In genomic region chr3:81932141-81933101, GRCm38 (mm10) we compare ENCODE assay signal across 8 mouse cellular contexts. TPM values are rescaled to one million over a fixed set of nuclear protein-coding genes. Genes with fewer than 3 reads are reported as not detected.
A peak's percentile ranks its signal among the peaks of the same experiment; 100 is the strongest.
DNase-seq lines count a peak whose midpoint lies in the region; ATAC-seq and TF ChIP-seq lines count a peak whose summit lies in the region.

Gene Ctso (plus strand): TSS chr3:81932601.

- peaks cover 1% of the 10 kb centered on the region for H3K4me1 ChIP-seq in bone marrow, adult 2 months (ENCODE audit: control insufficient read depth, insufficient read depth, low read length)
- no peaks in the 10 kb centered on the region for H3K4me1 ChIP-seq in embryonic facial prominence, embryonic 15.5 days
- H3K4me1 ChIP-seq in limb, embryonic 12.5 days (replicated peaks) = no peaks in the 10 kb centered on the region
- no peaks in the 10 kb centered on the region for H3K4me1 ChIP-seq in midbrain, embryonic 14.5 days (ENCODE audit: control insufficient read depth, insufficient read depth, low read length)

- DNase-seq in 416B (ENCODE audit: low read depth) = peak; percentile 83
- peak; percentile 90 for DNase-seq in heart, adult 8-10 months (ENCODE audit: low spot score)
- peak; percentile 81 to 92 for DNase-seq in kidney, adult 8-10 months
- peak; percentile 88 for DNase-seq in midbrain, embryonic 14.5 days
- peak; percentile 68 for DNase-seq in spleen, adult 12 weeks (ENCODE audit: low spot score)

- H3K36me3 ChIP-seq in embryonic facial prominence, embryonic 15.5 days = no peaks in the 10 kb centered on the region
- no peaks in the 10 kb centered on the region for H3K36me3 ChIP-seq in limb, embryonic 12.5 days
- H3K36me3 ChIP-seq in midbrain, embryonic 14.5 days (ENCODE audit: control insufficient read depth, insufficient read depth, low read length) = no peaks in the 10 kb centered on the region

- peak within 1 kb of the TSS; percentile 76 for H3K9ac ChIP-seq in embryonic facial prominence, embryonic 15.5 days
- H3K9ac ChIP-seq in limb, embryonic 12.5 days (replicated peaks) = peak within 1 kb of the TSS; percentile 80
- H3K9ac ChIP-seq in midbrain, embryonic 14.5 days (replicated peaks; ENCODE audit: low read length) = peak within 1 kb of the TSS; percentile 67

- no peaks in the 10 kb centered on the region for H3K9me3 ChIP-seq in embryonic facial prominence, embryonic 15.5 days (replicated peaks)
- no peaks in the 10 kb centered on the region for H3K9me3 ChIP-seq in limb, embryonic 12.5 days
- no peaks in the 10 kb centered on the region for H3K9me3 ChIP-seq in midbrain, embryonic 14.5 days (ENCODE audit: control insufficient read depth, low read length)

- peak within 1 kb of the TSS; percentile 91 for H3K27ac ChIP-seq in bone marrow, adult 2 months (ENCODE audit: control insufficient read depth, insufficient read depth, low read depth, low read length, poor library complexity)
- H3K27ac ChIP-seq in embryonic facial prominence, embryonic 15.5 days (replicated peaks) = peak within 1 kb of the TSS; percentile 86
- H3K27ac ChIP-seq in limb, embryonic 12.5 days = peak within 1 kb of the TSS; percentile 87
- H3K27ac ChIP-seq in midbrain, embryonic 14.5 days (replicated peaks; ENCODE audit: low read depth, low read length) = peak within 1 kb of the TSS; percentile 58; the same call in 1 of the 2 replicates

- peak within 1 kb of the TSS; percentile 44 for H3K4me2 ChIP-seq in embryonic facial prominence, embryonic 15.5 days (replicated peaks)
- peak within 1 kb of the TSS; percentile 49 for H3K4me2 ChIP-seq in limb, embryonic 12.5 days
- peak within 1 kb of the TSS; percentile 68 for H3K4me2 ChIP-seq in midbrain, embryonic 14.5 days (ENCODE audit: low read length)

- TF ChIP-seq CTCF in bone marrow, adult 2 months (IDR thresholded peaks at IDR 0.05; ENCODE audit: control insufficient read depth, insufficient read depth, low read length) = peak; percentile 57; the same call in 1 of the 2 replicates

- peak; percentile 69; the same call in 1 of the 2 replicates for TF ChIP-seq POLR2A in bone marrow, adult 2 months (IDR thresholded peaks at IDR 0.05; ENCODE audit: borderline replicate concordance, control insufficient read depth, low read depth, low read length)

- H3K27me3 ChIP-seq in embryonic facial prominence, embryonic 15.5 days = no peaks in the 10 kb centered on the region
- H3K27me3 ChIP-seq in limb, embryonic 12.5 days = no peaks in the 10 kb centered on the region
- no peaks in the 10 kb centered on the region for H3K27me3 ChIP-seq in midbrain, embryonic 14.5 days (ENCODE audit: control insufficient read depth, insufficient read depth, low read length)

- H3K4me3 ChIP-seq in bone marrow, adult 2 months (replicated peaks; ENCODE audit: control insufficient read depth, low read depth, low read length) = peak within 1 kb of the TSS; percentile 80
- H3K4me3 ChIP-seq in embryonic facial prominence, embryonic 15.5 days (replicated peaks) = peak within 1 kb of the TSS; percentile 87
- peak within 1 kb of the TSS; percentile 78 for H3K4me3 ChIP-seq in limb, embryonic 12.5 days (replicated peaks)
- H3K4me3 ChIP-seq in midbrain, embryonic 14.5 days (replicated peaks; ENCODE audit: low read depth, low read length) = peak within 1 kb of the TSS; percentile 60

- whole genome bisulfite sequencing in bone marrow, adult 2 months = 8% methylated on average over 27 of the region's 27 CpGs
- WGBS in embryonic facial prominence, embryonic 15.5 days = 11% methylated on average over 27 of the region's 27 CpGs
- WGBS in limb, embryonic 12.5 days = 13% methylated on average over 27 of the region's 27 CpGs
- WGBS in midbrain, embryonic 14.5 days = 11% methylated on average over 27 of the region's 27 CpGs

- peak; percentile 84 for ATAC-seq in embryonic facial prominence, embryonic 15.5 days (ENCODE audit: insufficient number of reproducible peaks, low FRiP score, low TSS enrichment, low read depth)
- ATAC-seq in limb, embryonic 12.5 days (ENCODE audit: insufficient number of reproducible peaks, insufficient read depth, low FRiP score, low TSS enrichment, low read depth) = peak; percentile 85
- ATAC-seq in midbrain, embryonic 14.5 days (ENCODE audit: low FRiP score, low TSS enrichment) = peak; percentile 81

RNA-seq across cellular contexts. Expression of gene Ctso, which starts in this region (rescaled TPM):
- 4.8 and 7.0 TPM in 2 replicates for polyA plus RNA-seq in bone marrow, adult 2 months (2011; ENCODE audit: insufficient read depth, insufficient read length, low replicate concordance, missing spikeins)
- 13.2 and 13.3 TPM in 2 replicates for polyA plus RNA-seq in embryonic facial prominence, embryonic 15.5 days (2015; fragmentation: Nextera tagmentation; extraction: Ambion mirVana)
- total RNA-seq in heart, adult 8-10 months (2022) = 10 to 100 TPM in 1 of 4 experiments, 1 to 10 TPM in 3; 7.5 to 10.5 (median 8.9) TPM
- 10.9 and 11.2 TPM in 2 replicates for polyA plus RNA-seq in limb, embryonic 12.5 days (2016; fragmentation: Nextera tagmentation; extraction: Ambion mirVana)
- polyA plus RNA-seq in midbrain, embryonic 14.5 days (2014; fragmentation: Nextera tagmentation; extraction: Ambion mirVana) = 5.1 and 7.1 TPM in 2 replicates

Comparison
In these comparisons a context has a peak if more than half of its experiments do, and no peak if none do; other contexts are left out.
1. Peak in every context shown above with its lines: DNase-seq, ATAC-seq, H3K4me3 ChIP-seq and H3K27ac ChIP-seq.